Mouse (Mus musculus) central nervous system, embryonic 14 days (tissue): ENCODE measurements around the gene Itgam. TPM values are rescaled to one million over a fixed set of nuclear protein-coding genes. Genes with fewer than 3 reads are reported as not detected.

ENCODE experiments used
- polyA plus RNA-seq: library from polyadenylated mRNA; depleted of rRNA; stranded (reverse); fragments of >200 nt; gene quantifications from 2 replicates; pipeline ENCODE4 v1.2.3, GENCODE M21; 2012; rRNA removed

The Itgam gene
- 2.0 and 2.3 TPM in 2 replicates for polyA plus RNA-seq

GRCm38 (mm10) chr7:128062456-128062855, at the start of gene Itgam, which contains the start of gene Gm49368:
Gene Itgam (plus strand): TSS chr7:128062640.
Gene Gm49368 (plus strand): TSS chr7:128062683.

DNA sequence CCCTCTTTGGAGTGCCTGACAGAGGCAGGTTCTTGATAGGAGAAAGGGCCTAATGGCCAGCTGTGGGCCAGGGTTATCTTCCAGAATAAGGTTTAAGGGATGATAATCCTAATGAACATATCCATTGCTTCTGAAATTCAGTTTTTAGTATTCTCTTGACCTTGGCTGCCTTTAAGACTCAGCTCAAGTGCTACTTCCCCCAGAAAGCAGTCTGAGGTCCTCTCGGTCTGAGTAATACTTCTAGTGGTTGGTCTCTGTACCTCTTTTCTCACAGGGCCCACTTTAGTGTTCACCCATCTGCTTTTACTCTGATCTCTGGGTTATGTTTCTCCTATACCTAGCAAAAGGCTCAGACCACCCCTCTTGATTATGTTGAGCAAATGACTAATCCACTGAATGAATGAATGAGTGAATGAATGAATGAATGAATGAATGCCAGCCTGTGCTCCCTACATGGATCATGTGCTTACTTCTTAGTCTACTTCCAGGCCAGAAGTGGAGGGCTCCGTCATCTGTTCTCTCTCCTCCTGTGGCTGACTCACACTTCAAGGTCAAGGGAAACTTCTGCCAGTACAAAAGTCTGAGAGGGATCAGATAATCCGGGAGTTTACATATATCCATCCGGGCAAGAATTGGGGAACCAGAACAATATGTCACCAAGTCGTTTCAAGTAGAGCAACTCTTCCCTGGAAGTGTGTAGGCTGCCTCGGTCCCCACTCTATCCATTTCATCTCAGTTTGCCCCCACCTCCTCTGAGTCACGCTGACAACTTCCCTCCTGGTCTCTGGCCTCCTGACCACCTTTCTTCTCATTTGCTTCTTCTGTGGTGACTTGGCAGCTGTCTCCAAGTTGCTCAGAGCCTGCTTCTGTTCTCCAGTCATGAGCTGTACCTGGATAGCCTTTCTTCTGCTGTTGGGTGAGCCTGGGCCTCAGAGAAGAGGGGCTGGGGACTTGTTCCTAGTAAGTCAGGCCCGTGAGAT, 66.6 kb downstream of the Itgam start, which contains the start of gene Itgax:
TSS of gene Itgax (plus strand) at position 807 of the 980 bp plus-strand sequence.

DNA sequence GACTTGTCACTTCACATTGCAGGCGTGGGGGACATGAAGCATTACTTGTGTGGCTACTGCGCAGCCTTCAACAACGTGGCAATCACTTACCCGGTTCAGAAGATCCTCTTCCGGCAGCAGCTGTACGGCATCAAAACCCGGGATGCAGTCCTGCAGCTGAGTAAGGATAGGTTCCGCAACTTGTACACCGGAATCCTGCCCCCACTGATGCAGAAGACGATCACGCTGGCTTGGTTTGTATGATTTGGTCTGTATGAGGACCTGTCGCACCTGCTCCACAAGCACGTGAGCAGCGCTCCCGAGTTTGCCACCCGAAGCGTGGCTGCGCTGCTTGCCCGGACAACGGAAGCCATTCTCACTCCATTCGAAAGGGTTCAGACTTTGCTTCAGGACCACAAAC, 91.6 kb downstream of the Itgam start, which contains the start of gene Itgad:
TSS of gene Itgad (plus strand) at position 301 of the 400 bp plus-strand sequence.

Other genes starting within 250 kb of the Itgam start
- gene Stx4a, start 238.3 kb upstream of the Itgam start, polyA plus RNA-seq: 55.6 and 78.3 TPM in 2 replicates
- 82.8 and 97.6 TPM in 2 replicates for gene Stx1b, start 238.1 kb upstream of the Itgam start, polyA plus RNA-seq
- 23.8 and 25.2 TPM in 2 replicates for gene Zfp646, start 186.4 kb upstream of the Itgam start, polyA plus RNA-seq
- gene Zfp668, start 185.8 kb upstream of the Itgam start, polyA plus RNA-seq: 20.6 and 21.2 TPM in 2 replicates
- gene Prss53, start 171.7 kb upstream of the Itgam start, polyA plus RNA-seq: 2.4 and 3.0 TPM in 2 replicates
- not detected in 2 replicates for gene Gm21974, start 167.2 kb upstream of the Itgam start, polyA plus RNA-seq
- gene Vkorc1, start 167.0 kb upstream of the Itgam start, polyA plus RNA-seq: 61.4 and 95.9 TPM in 2 replicates
- 54.7 and 59.0 TPM in 2 replicates for gene Bckdk, start 158.6 kb upstream of the Itgam start, polyA plus RNA-seq
- 48.3 and 52.2 TPM in 2 replicates for gene Kat8, start 150.1 kb upstream of the Itgam start, polyA plus RNA-seq
- 0.20 and 2.6 TPM in 2 replicates for gene Prss8, start 132.5 kb upstream of the Itgam start, polyA plus RNA-seq
- gene Prss36, start 115.9 kb upstream of the Itgam start, polyA plus RNA-seq: 10.7 and 13.2 TPM in 2 replicates
- gene Fus, start 95.2 kb upstream of the Itgam start, polyA plus RNA-seq: 779 and 808 TPM in 2 replicates
- 7.0 and 10.3 TPM in 2 replicates for gene Pycard, start 68.8 kb upstream of the Itgam start, polyA plus RNA-seq
- 0.64 and 4.6 TPM in 2 replicates for gene Trim72, start 58.7 kb upstream of the Itgam start, polyA plus RNA-seq
- gene Gm49368, start within 50 bp of the Itgam start, polyA plus RNA-seq: 0.01 and 0.05 TPM in 2 replicates
- 0.14 and 0.15 TPM in 2 replicates for gene Itgax, start 66.9 kb downstream of the Itgam start, polyA plus RNA-seq
- 0.04 TPM in 1 of 2 replicates, not detected in the other for gene Itgad, start 91.7 kb downstream of the Itgam start, polyA plus RNA-seq
- gene Cox6a2, start 143.7 kb downstream of the Itgam start, polyA plus RNA-seq: 0.09 and 10.5 TPM in 2 replicates
- gene Armc5, start 174.7 kb downstream of the Itgam start, polyA plus RNA-seq: 12.8 and 15.7 TPM in 2 replicates
- gene 9130023H24Rik, start 175.4 kb downstream of the Itgam start, polyA plus RNA-seq: 3.0 and 3.6 TPM in 2 replicates
- 13.1 and 23.1 TPM in 2 replicates for gene Tgfb1i1, start 184.2 kb downstream of the Itgam start, polyA plus RNA-seq
- gene Slc5a2, start 203.0 kb downstream of the Itgam start, polyA plus RNA-seq: 0.04 and 0.06 TPM in 2 replicates
- gene BC017158, start 235.5 kb downstream of the Itgam start, polyA plus RNA-seq: 25.4 and 34.0 TPM in 2 replicates